Mouse (Mus musculus) forebrain, embryonic 16.5 days (tissue): ENCODE results near the gene Ehd4. TPM values are rescaled to one million over a fixed set of nuclear protein-coding genes. Genes with fewer than 3 reads are reported as not detected.

Source experiments
- ATAC-seq: fragments of 200-750 bp; cut with Nextera tagmentation; 2 replicates; pipeline ENCODE4 v1.8.0; 2017; ENCODE audit warnings: mild to moderate bottlenecking, moderate library complexity
- H3K27ac ChIP-seq: fragments of 300-500 bp; sonication (generic); 2 replicates; pipeline ENCODE4 v1.5.1; 2014; ENCODE audit warnings: low read length, control low read depth
- H3K27me3 ChIP-seq: fragments of 300-500 bp; sonication (generic); replicated peaks from 2 replicates; pipeline ENCODE4 v1.6.1; 2014; ENCODE audit warnings: low read length; ENCODE audit not compliant: control insufficient read depth, insufficient read depth
- H3K36me3 ChIP-seq: fragments of 300-500 bp; sonication (generic); 2 replicates; pipeline ENCODE4 v1.6.1; 2014; ENCODE audit not compliant: control insufficient read depth, insufficient read depth
- H3K4me1 ChIP-seq: fragments of 300-500 bp; sonication (generic); replicated peaks from 2 replicates; pipeline ENCODE4 v1.6.1; 2014; ENCODE audit warnings: low read length; ENCODE audit not compliant: control insufficient read depth, insufficient read depth
- H3K4me2 ChIP-seq: fragments of 300-500 bp; sonication (generic); 2 replicates; pipeline ENCODE4 v1.6.1; 2014; ENCODE audit warnings: mild to moderate bottlenecking, low read length, control low read depth
- H3K4me3 ChIP-seq: fragments of 300-500 bp; sonication (generic); replicated peaks from 2 replicates; pipeline ENCODE4 v1.5.1; 2014; ENCODE audit warnings: mild to moderate bottlenecking, low read length, control low read depth
- H3K9ac ChIP-seq: fragments of 300-500 bp; sonication (generic); replicated peaks from 2 replicates; pipeline ENCODE4 v1.6.1; 2014; ENCODE audit warnings: low read depth, low read length, control low read depth
- H3K9me3 ChIP-seq: fragments of 300-500 bp; sonication (generic); 2 replicates; pipeline ENCODE4 v1.6.1; 2016; ENCODE audit warnings: low read length; ENCODE audit not compliant: control insufficient read depth
- WGBS: fragments of 180-500 bp; shearing (Covaris S2); extraction: QIAGEN DNeasy Blood & Tissue Kit; methylation state at CpG from one replicate; pipeline ENCODE4 v1.1.7; 2014; 5-methylcytosine and 5-hydroxymethylcytosine counted together
- polyA plus RNA-seq: library from polyadenylated mRNA; unstranded; fragments of >200 nt; fragmentation: Nextera tagmentation; extraction: Ambion mirVana; gene quantifications from 2 replicates; pipeline ENCODE4 v1.2.1, GENCODE M21; 2015

Gene Ehd4
- polyA plus RNA-seq, 1 experiment from 2014 or later = 9.7 TPM

- no peak overlapping the region for H3K4me2 ChIP-seq
- no peak overlapping the region for H3K4me3 ChIP-seq
- 83% methylated on average over 6 of the region's 6 CpGs for WGBS
- no peak overlapping the region for H3K9ac ChIP-seq
- H3K36me3 ChIP-seq = no peaks in the 10 kb centered on the region
- no peak for ATAC-seq
- no peaks in the 10 kb centered on the region for H3K9me3 ChIP-seq
- H3K27ac ChIP-seq = no peak overlapping the region
- no peaks in the 10 kb centered on the region for H3K27me3 ChIP-seq
- no peaks in the 10 kb centered on the region for H3K4me1 ChIP-seq
Observed at GRCm38 (mm10) chr2:120064639-120065038, 89.8 kb downstream of the Ehd4 start.

GRCm38 (mm10) chr2:120062248-120062647 is 92.2 kb downstream of the Ehd4 start:
- Histone ChIP-seq H3K4me2 (no peak overlapping the region), H3K4me1 (no peaks in the 10 kb centered on the region), H3K9me3 (no peaks in the 10 kb centered on the region), H3K36me3 (no peaks in the 10 kb centered on the region), H3K9ac (no peak overlapping the region), H3K4me3 (no peak overlapping the region), H3K27ac (no peak overlapping the region), H3K27me3 (no peaks in the 10 kb centered on the region)
- WGBS = 75% methylated on average over 8 of the region's 8 CpGs
- ATAC-seq = no peak

- Histone ChIP-seq H3K4me3 (no peak overlapping the region), H3K27me3 (no peaks in the 10 kb centered on the region), H3K9ac (no peak overlapping the region), H3K9me3 (no peaks in the 10 kb centered on the region), H3K4me1 (no peaks in the 10 kb centered on the region), H3K27ac (no peak overlapping the region), H3K4me2 (no peak overlapping the region), H3K36me3 (no peaks in the 10 kb centered on the region)
- ATAC-seq = no peak
- 81% methylated on average over 9 of the region's 9 CpGs for WGBS
Observed at GRCm38 (mm10) chr2:120060651-120061050, 93.8 kb downstream of the Ehd4 start.

- Histone ChIP-seq H3K27ac (no peak overlapping the region), H3K4me3 (no peak overlapping the region), H3K4me1 (no peaks in the 10 kb centered on the region), H3K4me2 (no peak overlapping the region), H3K36me3 (no peaks in the 10 kb centered on the region), H3K9ac (no peak overlapping the region), H3K9me3 (no peaks in the 10 kb centered on the region), H3K27me3 (no peaks in the 10 kb centered on the region)
- WGBS = 76% methylated on average over 6 of the region's 6 CpGs
- no peak for ATAC-seq
Observed at GRCm38 (mm10) chr2:120060190-120060589, 94.2 kb downstream of the Ehd4 start.

GRCm38 (mm10) chr2:120059466-120059865 is 94.9 kb downstream of the Ehd4 start:
- Histone ChIP-seq H3K27me3 (no peaks in the 10 kb centered on the region), H3K4me3 (no peak overlapping the region), H3K27ac (no peak overlapping the region), H3K9ac (no peak overlapping the region), H3K4me2 (no peak overlapping the region), H3K9me3 (no peaks in the 10 kb centered on the region), H3K4me1 (no peaks in the 10 kb centered on the region), H3K36me3 (no peaks in the 10 kb centered on the region)
- WGBS = 86% methylated on average over 3 of the region's 3 CpGs
- no peak for ATAC-seq

GRCm38 (mm10) chr2:120058818-120059217 is 95.6 kb downstream of the Ehd4 start:
- no peaks in the 10 kb centered on the region for H3K36me3 ChIP-seq
- no peak overlapping the region for H3K4me2 ChIP-seq
- ATAC-seq = no peak
- H3K27me3 ChIP-seq = no peaks in the 10 kb centered on the region
- no peaks in the 10 kb centered on the region for H3K4me1 ChIP-seq
- H3K9ac ChIP-seq = no peak overlapping the region
- H3K9me3 ChIP-seq = no peaks in the 10 kb centered on the region
- H3K4me3 ChIP-seq = no peak overlapping the region
- H3K27ac ChIP-seq = no peak overlapping the region
- 82% methylated on average over 4 of the region's 4 CpGs for WGBS

GRCm38 (mm10) chr2:120055923-120056322 is 98.5 kb downstream of the Ehd4 start:
- Histone ChIP-seq H3K9ac (no peak overlapping the region), H3K4me2 (no peak overlapping the region), H3K36me3 (no peaks in the 10 kb centered on the region), H3K4me1 (no peaks in the 10 kb centered on the region), H3K4me3 (no peak overlapping the region), H3K27ac (no peak overlapping the region), H3K9me3 (no peaks in the 10 kb centered on the region), H3K27me3 (no peaks in the 10 kb centered on the region)
- 68% methylated on average over 10 of the region's 10 CpGs for WGBS
- no peak for ATAC-seq

GRCm38 (mm10) chr2:120054771-120055552 is 99.4 kb downstream of the Ehd4 start:
- Histone ChIP-seq H3K9ac (no peak overlapping the region), H3K36me3 (no peaks in the 10 kb centered on the region), H3K4me2 (no peak overlapping the region), H3K4me3 (no peak overlapping the region), H3K9me3 (no peaks in the 10 kb centered on the region), H3K4me1 (no peaks in the 10 kb centered on the region), H3K27me3 (no peaks in the 10 kb centered on the region), H3K27ac (no peak overlapping the region)
- WGBS = 92% methylated on average over 12 of the region's 12 CpGs
- ATAC-seq = no peak

GRCm38 (mm10) chr2:120051405-120051804 is 103.0 kb downstream of the Ehd4 start:
- no peaks in the 10 kb centered on the region for H3K9me3 ChIP-seq
- no peaks in the 10 kb centered on the region for H3K36me3 ChIP-seq
- H3K4me2 ChIP-seq = no peak overlapping the region
- WGBS = 61% methylated on average over 6 of the region's 6 CpGs
- no peak for ATAC-seq
- H3K27ac ChIP-seq = no peak overlapping the region
- no peaks in the 10 kb centered on the region for H3K4me1 ChIP-seq
- H3K4me3 ChIP-seq = no peak overlapping the region
- H3K9ac ChIP-seq = no peak overlapping the region
- no peaks in the 10 kb centered on the region for H3K27me3 ChIP-seq
